Mouse (Mus musculus): ENCODE measurements around the gene Myo1d.

The Myo1d gene

GRCm38 (mm10) chr11:80779527-80780344 lies at the start of gene Myo1d:
Gene Myo1d (minus strand): TSS chr11:80780025.
- no peak for DNase-seq (ENCODE audit: low read depth)

GRCm38 (mm10) chr11:80821794-80822193 lies 42.0 kb upstream of the Myo1d start:
- DNase-seq (ENCODE audit: low read depth): no peak

DNA sequence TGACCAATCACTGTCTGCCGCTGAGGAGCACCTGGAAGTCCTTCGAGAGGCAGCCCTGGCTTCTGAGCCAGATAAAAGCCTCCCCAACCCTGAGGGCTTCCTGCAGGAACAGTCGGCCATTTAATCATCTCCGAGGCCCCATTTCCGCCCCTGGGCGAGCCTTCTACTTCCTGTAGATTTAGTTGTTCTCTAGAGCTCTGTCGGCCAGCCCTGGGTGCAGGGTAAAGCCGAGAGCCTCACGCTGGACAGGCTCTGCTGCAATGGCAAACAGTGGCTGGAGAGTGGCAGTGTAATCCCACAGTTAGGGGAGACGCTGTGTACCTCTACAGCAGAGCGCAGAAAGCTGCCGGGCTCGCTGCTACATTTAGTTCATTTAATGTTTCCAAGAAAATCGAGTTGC lies 41.5 kb upstream of the Myo1d start:
- no peak for DNase-seq (ENCODE audit: low read depth)

GRCm38 (mm10) chr11:80820085-80820484 lies 40.3 kb upstream of the Myo1d start:
- DNase-seq (ENCODE audit: low read depth): no peak

GRCm38 (mm10) chr11:80818060-80818697 lies 38.4 kb upstream of the Myo1d start:
- peak; percentile 69 for DNase-seq (ENCODE audit: low read depth)

- no peak for DNase-seq (ENCODE audit: low read depth)
Measured at GRCm38 (mm10) chr11:80815354-80815753, 35.5 kb upstream of the Myo1d start.

- DNase-seq (ENCODE audit: low read depth): no peak
Measured at GRCm38 (mm10) chr11:80811156-80811555, 31.3 kb upstream of the Myo1d start.

DNA sequence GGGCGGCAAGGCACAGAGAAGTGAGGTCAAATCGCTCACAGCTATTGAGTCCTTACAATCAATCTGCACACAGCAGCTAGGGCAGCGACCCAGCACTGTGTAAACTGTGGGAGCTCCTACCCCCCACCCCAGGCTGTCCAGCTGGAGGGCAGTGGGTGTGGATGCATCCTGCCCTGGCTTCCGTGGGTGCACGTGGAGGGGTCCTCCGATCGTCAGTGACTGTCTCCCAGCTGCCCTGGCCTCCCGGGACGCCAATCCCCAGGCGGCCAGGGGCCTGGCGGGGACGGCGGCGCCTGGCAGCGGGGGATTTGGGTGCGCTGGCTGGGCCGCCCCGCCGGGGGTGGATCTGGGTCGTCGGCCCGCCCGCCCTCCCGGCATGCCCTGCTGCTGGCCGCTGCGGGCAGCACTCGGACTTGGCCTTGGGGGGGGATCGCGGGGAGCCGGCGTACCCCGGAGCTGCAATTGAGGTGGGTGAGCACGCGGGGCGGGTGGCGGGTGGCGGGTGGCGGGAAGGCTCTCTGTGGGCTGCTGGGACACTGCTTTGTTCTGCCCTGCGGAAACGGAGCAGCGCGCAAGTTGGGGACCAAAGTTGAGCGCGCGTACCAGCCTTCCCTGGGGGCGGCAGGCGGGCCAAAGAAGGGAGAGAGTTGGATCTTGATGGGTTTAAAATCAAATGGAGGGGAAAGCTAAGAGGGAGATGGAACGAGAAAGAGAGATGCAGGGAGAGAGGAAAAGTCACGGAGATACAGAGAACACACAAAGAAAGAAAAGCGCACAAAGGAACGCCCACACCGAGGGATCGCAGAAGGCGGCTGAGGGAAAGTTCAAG lies 30.4 kb upstream of the Myo1d start, which contains the start of gene Tmem98:
Gene Tmem98 (plus strand): TSS at position 183 of the 829 bp plus-strand sequence.
- no peak for DNase-seq (ENCODE audit: low read depth)

- no peak for DNase-seq (ENCODE audit: low read depth)
Measured at GRCm38 (mm10) chr11:80809666-80809992, 29.8 kb upstream of the Myo1d start.

- DNase-seq (ENCODE audit: low read depth): no peak
Measured at GRCm38 (mm10) chr11:80808551-80809070, 28.8 kb upstream of the Myo1d start.

GRCm38 (mm10) chr11:80802706-80803105 lies 22.9 kb upstream of the Myo1d start:
- no peak for DNase-seq (ENCODE audit: low read depth)

- no peak for DNase-seq (ENCODE audit: low read depth)
Measured at GRCm38 (mm10) chr11:80799979-80800378, 20.2 kb upstream of the Myo1d start.

DNA sequence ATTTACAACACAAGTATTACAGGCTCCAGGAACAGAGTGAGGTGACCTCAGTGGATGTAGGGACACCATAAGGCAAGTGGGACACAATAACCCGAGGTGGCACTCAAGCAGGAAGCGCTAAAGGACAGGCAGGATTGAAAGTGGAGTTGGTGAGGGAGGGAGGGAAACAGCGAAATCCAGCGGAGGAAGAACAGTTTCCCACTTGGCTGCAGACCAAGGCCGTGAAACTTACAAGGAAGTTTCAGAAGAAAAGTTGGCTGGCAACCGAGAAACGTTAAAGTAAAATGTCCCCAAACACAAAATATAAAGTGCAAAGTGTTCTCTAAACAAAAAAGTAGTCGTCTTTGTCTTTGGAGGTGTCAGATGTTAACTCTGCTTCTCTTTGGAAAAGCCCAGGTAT lies 15.6 kb upstream of the Myo1d start:
- DNase-seq (ENCODE audit: low read depth): no peak

GRCm38 (mm10) chr11:80794290-80794689 lies 14.5 kb upstream of the Myo1d start:
- no peak for DNase-seq (ENCODE audit: low read depth)

GRCm38 (mm10) chr11:80793386-80793785 lies 13.6 kb upstream of the Myo1d start:
- DNase-seq (ENCODE audit: low read depth): no peak

DNA sequence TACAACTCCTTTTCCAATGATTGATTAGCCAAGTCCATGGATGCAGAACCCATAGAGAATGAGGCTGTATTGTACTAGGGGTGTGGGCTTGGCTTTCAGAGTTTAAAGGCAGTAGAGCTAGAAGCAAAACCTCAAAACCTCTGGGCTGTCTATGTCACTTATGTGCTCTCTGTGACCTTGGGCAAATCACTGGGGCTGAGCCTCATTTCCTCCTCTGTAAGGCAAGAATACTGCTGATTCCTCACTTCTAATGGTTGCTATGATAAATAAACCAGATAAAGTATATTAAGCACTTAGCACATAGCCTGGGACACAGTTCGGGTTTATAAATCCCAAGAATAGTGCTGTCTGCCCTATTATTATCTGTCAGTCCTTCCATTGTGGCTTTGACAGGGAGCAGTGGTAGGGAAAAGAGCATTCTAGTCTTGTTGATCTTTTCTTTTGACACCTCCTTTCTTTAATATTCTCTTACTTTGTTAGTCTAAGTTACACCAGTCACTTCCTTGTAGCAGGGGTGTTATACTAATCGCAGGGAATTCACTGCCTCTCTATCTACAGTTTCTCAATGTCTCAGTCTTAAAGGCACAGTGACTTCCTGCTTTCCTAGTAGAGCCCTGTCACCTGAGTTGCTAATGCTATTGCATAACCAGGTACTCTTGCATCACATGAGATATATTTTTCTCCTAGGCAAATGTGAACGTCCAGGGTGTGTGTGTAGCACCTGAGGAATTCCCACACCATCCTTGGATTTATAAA lies 12.0 kb upstream of the Myo1d start:
- no peak for DNase-seq (ENCODE audit: low read depth)

DNA sequence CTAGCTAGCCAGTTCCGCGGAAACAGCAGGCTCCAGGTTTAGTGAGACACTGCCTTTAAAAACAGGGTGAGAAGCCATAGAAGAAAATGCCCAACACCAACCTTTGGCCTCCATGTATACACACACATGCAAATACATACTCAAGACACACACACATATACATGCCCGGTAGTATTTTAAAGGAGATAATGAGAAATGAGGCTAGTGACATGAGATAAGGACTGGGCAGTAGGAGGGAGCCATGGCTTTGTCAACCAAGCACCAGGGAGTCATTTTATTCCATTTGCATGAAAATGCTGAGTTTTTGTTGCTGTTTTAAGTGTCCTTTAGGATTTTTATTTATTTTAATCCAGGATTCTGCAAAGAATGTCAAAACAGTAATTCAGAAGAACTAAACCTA lies 10.6 kb upstream of the Myo1d start:
- no peak for DNase-seq (ENCODE audit: low read depth)

- DNase-seq (ENCODE audit: low read depth): no peak
Measured at GRCm38 (mm10) chr11:80789647-80790240, 9.9 kb upstream of the Myo1d start.

DNA sequence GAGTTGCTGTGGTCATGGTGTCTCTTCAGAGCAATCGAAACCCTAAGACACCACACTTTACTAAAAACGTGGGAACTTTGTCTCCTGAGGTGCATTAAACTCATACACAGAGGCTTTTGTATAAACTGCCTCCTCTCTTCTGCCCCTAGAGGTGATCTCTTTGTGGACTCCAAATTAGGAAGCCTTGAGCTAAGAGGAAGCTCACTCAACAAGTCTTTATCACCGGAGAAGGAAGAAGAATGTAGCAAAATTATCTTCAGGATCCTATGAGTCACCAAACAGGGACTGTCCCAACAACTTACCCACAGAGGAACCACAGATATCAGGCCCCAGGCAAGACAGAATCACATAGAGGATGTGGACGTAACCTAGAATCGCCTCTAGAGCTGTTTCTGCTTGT lies 5.8 kb upstream of the Myo1d start:
- peak; percentile 79 for DNase-seq (ENCODE audit: low read depth)

- DNase-seq (ENCODE audit: low read depth): peak; percentile 30
Measured at GRCm38 (mm10) chr11:80784294-80784743, 4.5 kb upstream of the Myo1d start.

DNA sequence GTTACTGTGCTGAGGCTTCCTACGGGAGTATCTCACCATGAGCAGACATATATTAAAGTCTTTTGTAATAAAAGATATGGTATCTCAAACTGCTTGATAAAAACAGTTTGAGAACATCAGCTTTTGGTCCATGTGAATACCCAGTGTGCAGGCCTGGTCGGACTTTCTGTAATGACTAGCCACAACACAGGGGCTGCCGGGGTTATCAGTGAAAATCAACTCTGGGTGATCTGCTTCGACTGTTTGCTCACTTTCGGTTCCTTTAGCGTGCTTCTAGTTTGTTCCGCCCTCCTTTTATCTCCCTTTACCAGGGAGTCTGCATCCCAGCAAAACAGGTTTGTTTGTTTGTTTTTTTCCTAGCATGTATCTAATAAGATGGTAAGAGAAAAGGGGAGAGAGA lies 3.6 kb upstream of the Myo1d start:
- no peak for DNase-seq (ENCODE audit: low read depth)
